Mouse (Mus musculus) megakaryocyte-erythroid progenitor cell, adult 5 weeks (primary cell): Measurements from ENCODE around the gene Mark3. TPM values are rescaled to one million over a fixed set of nuclear protein-coding genes. Genes with fewer than 3 reads are reported as not detected.

Source experiments
- polyA plus RNA-seq: library from polyadenylated mRNA; stranded (reverse); fragments of >175 nt; gene quantifications from 2 replicates; pipeline ENCODE4 v1.2.3, GENCODE M21; 2012

Mark3 gene
- polyA plus RNA-seq = 10.0 and 11.7 TPM in 2 replicates

DNA sequence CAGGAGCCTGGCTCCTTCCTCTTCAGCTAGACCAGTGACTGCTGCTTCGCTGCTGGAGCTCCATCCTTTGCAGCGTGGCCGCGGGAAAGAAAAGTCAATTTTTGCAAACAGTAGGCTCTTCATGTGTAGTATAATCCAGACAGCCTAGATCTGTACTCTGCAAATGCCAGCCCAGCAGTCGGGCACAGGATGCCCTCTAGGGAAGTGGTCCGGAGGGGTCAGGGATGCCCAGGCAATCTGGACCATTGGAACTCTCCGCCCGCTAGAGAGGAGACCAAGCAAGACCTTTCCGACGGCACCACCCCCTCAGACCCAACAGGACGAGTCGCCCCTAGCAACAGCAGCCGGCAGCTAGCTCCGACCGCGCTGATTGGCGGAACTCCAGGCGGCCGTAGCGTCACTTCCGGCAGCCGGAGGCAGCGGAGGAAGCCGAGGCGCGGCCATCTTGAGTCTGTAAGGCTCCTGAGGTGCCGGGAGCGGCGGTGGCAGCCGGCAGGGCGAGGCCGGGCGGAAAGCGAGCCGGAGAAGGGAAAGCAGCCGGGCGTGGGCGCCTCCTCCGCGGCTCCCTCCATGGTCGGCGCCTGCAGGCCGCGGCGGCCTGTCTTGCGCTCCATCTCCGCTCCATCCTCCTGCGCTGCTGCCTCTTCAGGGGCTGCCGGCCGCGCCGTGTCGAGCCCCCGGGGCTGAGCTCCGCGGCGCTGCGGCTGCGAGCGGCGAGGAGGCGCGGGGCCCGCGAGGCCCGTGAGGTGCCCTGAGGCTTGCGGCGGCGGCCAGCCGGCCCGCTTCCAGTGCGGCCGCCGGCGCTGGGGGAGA, at the start of gene Mark3:
TSS of gene Mark3 (plus strand) at position 450 of the 813 bp plus-strand sequence.

GRCm38 (mm10) chr12:111537796-111538291, 36.5 kb upstream of the Mark3 start, which contains the start of gene Eif5:
Gene Eif5, plus strand, starts transcription at chr12:111538016.

GRCm38 (mm10) chr12:111672176-111672575, 97.9 kb downstream of the Mark3 start, which contains the start of gene Ckb:
Gene Ckb, minus strand, starts transcription at chr12:111672338.

GRCm38 (mm10) chr12:111677882-111678669, 103.8 kb downstream of the Mark3 start, which contains the start of gene Trmt61a:
Gene Trmt61a, plus strand, starts transcription at chr12:111678105.

Other genes with a start within 250 kb of the Mark3 start
- 13.1 and 16.5 TPM in 2 replicates for gene Cdc42bpb, start 196.8 kb upstream of the Mark3 start, polyA plus RNA-seq
- gene Lbhd2, start 167.7 kb upstream of the Mark3 start, polyA plus RNA-seq = not detected in 2 replicates
- gene Exoc3l4, start 157.5 kb upstream of the Mark3 start, polyA plus RNA-seq = 0.93 and 1.2 TPM in 2 replicates
- 41.2 and 71.1 TPM in 2 replicates for gene Tnfaip2, start 132.1 kb upstream of the Mark3 start, polyA plus RNA-seq
- gene Gm266, start 88.7 kb upstream of the Mark3 start, polyA plus RNA-seq = not detected in 2 replicates
- 207 and 340 TPM in 2 replicates for gene Eif5, start 36.5 kb upstream of the Mark3 start, polyA plus RNA-seq
- gene Ckb, start 97.8 kb downstream of the Mark3 start, polyA plus RNA-seq = 17.5 and 20.4 TPM in 2 replicates
- gene Trmt61a, start 103.6 kb downstream of the Mark3 start, polyA plus RNA-seq = 26.9 and 31.8 TPM in 2 replicates
- gene Bag5, start 138.7 kb downstream of the Mark3 start, polyA plus RNA-seq = 21.0 and 22.8 TPM in 2 replicates
- gene Apopt1, start 138.7 kb downstream of the Mark3 start, polyA plus RNA-seq = 170 and 178 TPM in 2 replicates
- gene Klc1, start 184.3 kb downstream of the Mark3 start, polyA plus RNA-seq = 38.0 and 46.7 TPM in 2 replicates
- 10.8 and 11.2 TPM in 2 replicates for gene Xrcc3, start 239.3 kb downstream of the Mark3 start, polyA plus RNA-seq
- 4.4 and 5.0 TPM in 2 replicates for gene Zfyve21, start 239.6 kb downstream of the Mark3 start, polyA plus RNA-seq